ENCODE assay signal across 8 mouse cellular contexts in genomic region chr19:34500763-34501162, GRCm38 (mm10). TPM values are rescaled to one million over a fixed set of nuclear protein-coding genes. Genes with fewer than 3 reads are reported as not detected.
DNase-seq lines count a peak whose midpoint lies in the region; ATAC-seq and TF ChIP-seq lines count a peak whose summit lies in the region.

No protein-coding gene starts in this region.

- no peak overlapping the region for H3K27ac ChIP-seq in cortical plate, adult 2 months (ENCODE audit: insufficient read depth, low read length)
- H3K27ac ChIP-seq in kidney, embryonic 16.5 days (ENCODE audit: low read length): no peak overlapping the region
- no peak overlapping the region for H3K27ac ChIP-seq in liver, embryonic 12.5 days

- TF ChIP-seq POLR2A in cortical plate, adult 2 months (IDR thresholded peaks at IDR 0.05; ENCODE audit: extremely low read depth, insufficient read depth, low read length): no peak

- no peaks in the 10 kb centered on the region for H3K4me1 ChIP-seq in cortical plate, adult 2 months (ENCODE audit: control insufficient read depth, insufficient read depth, low read length)
- H3K4me1 ChIP-seq in kidney, embryonic 16.5 days (ENCODE audit: insufficient read depth, low read length): no peaks in the 10 kb centered on the region
- H3K4me1 ChIP-seq in liver, embryonic 12.5 days: no peaks in the 10 kb centered on the region

- no peak overlapping the region for H3ac ChIP-seq in C2C12 (ENCODE audit: control insufficient read depth, insufficient read length, low read depth)

- no peak overlapping the region for H3K4me3 ChIP-seq in C2C12 (ENCODE audit: insufficient read depth, poor library complexity, severe bottlenecking)
- H3K4me3 ChIP-seq in cortical plate, adult 2 months (ENCODE audit: insufficient read depth, low read length): no peak overlapping the region
- no peak overlapping the region for H3K4me3 ChIP-seq in kidney, embryonic 16.5 days (ENCODE audit: low read length)
- no peak overlapping the region for H3K4me3 ChIP-seq in liver, embryonic 12.5 days

- peak; percentile 88 for ATAC-seq in activated CD4-positive, CD25-positive, alpha-beta regulatory T cell, adult 4 months
- peak; percentile 69; the same call in 1 of the 2 replicates for ATAC-seq in kidney, embryonic 16.5 days (ENCODE audit: low FRiP score, low TSS enrichment)
- ATAC-seq in liver, embryonic 12.5 days: peak; percentile 70

- no peaks in the 10 kb centered on the region for H3K27me3 ChIP-seq in C2C12 (ENCODE audit: control insufficient read depth, insufficient read depth, insufficient read length)
- no peaks in the 10 kb centered on the region for H3K27me3 ChIP-seq in kidney, embryonic 16.5 days (ENCODE audit: insufficient read depth, low read length)
- no peaks in the 10 kb centered on the region for H3K27me3 ChIP-seq in liver, embryonic 12.5 days (replicated peaks)

- peak; percentile 56 for DNase-seq in gonadal fat pad, adult 2 months (ENCODE audit: low read depth)
- DNase-seq in ovary, adult 18-20 months (ENCODE audit: low spot score): peak; percentile 59
- DNase-seq in thymus, adult 18-20 months: peak; percentile 76 to 85

- WGBS in kidney, embryonic 16.5 days: 45% methylated on average over 4 of the region's 4 CpGs
- WGBS in liver, embryonic 12.5 days (ENCODE audit: insufficient replicate concordance): 30% methylated on average over 4 of the region's 4 CpGs

- H3K9ac ChIP-seq in kidney, embryonic 16.5 days (replicated peaks; ENCODE audit: low read length): no peak overlapping the region
- H3K9ac ChIP-seq in liver, embryonic 12.5 days: no peak overlapping the region

- H3K36me3 ChIP-seq in C2C12 (ENCODE audit: control insufficient read depth, insufficient read depth): no peaks in the 10 kb centered on the region
- H3K36me3 ChIP-seq in kidney, embryonic 16.5 days (ENCODE audit: insufficient read depth, low read length): no peaks in the 10 kb centered on the region
- peaks cover 10% of the 10 kb centered on the region; the same call in 1 of the 2 replicates for H3K36me3 ChIP-seq in liver, embryonic 12.5 days

- H3K79me2 ChIP-seq in C2C12 (ENCODE audit: control insufficient read depth, insufficient read depth): no peaks in the 10 kb centered on the region

- H3K79me3 ChIP-seq in C2C12 (ENCODE audit: low read depth): no peaks in the 10 kb centered on the region

- TF ChIP-seq CTCF in C2C12 (IDR thresholded peaks at IDR 0.05; ENCODE audit: control insufficient read depth, insufficient read depth, insufficient read length): peak; percentile 4
- TF ChIP-seq CTCF in cortical plate, adult 2 months (IDR thresholded peaks at IDR 0.05; ENCODE audit: extremely low read depth, insufficient read depth, low read length): peak; percentile 45

- no peak overlapping the region for H3K4me2 ChIP-seq in kidney, embryonic 16.5 days (replicated peaks; ENCODE audit: low read depth, low read length)
- no peak overlapping the region for H3K4me2 ChIP-seq in liver, embryonic 12.5 days

- no peaks in the 10 kb centered on the region for H3K9me3 ChIP-seq in kidney, embryonic 16.5 days (ENCODE audit: low read length)
- H3K9me3 ChIP-seq in liver, embryonic 12.5 days (replicated peaks): no peaks in the 10 kb centered on the region

TF ChIP-seq in C2C12, 6 proteins besides CTCF, POLR2A, EP300 and RAD21:
- TF ChIP-seq FOSL1 (IDR thresholded peaks at IDR 0.05; ENCODE audit: insufficient read depth, low read length, poor library complexity, severe bottlenecking): no peak
- no peak for TF ChIP-seq MYOD1 (IDR thresholded peaks at IDR 0.05; ENCODE audit: control insufficient read depth, insufficient read length, low read depth)
- no peak for TF ChIP-seq USF1 (IDR thresholded peaks at IDR 0.05; ENCODE audit: low read depth)

RNA-seq across cellular contexts. Expression of gene Ch25h, which starts 25.8 kb away (rescaled TPM):
- polyA plus RNA-seq in C2C12 (2012; fragmentation: generic; extraction: Trizol): 0.30 TPM
- polyA plus RNA-seq in activated CD4-positive, CD25-positive, alpha-beta regulatory T cell, adult 4 months (2017; shearing (Covaris generic)): not detected
- polyA plus RNA-seq in cortical plate, adult 2 months (2012; rRNA removed): 1.2 and 2.4 TPM in 2 replicates
- 34.9 and 119 TPM in 2 replicates for polyA plus RNA-seq in gonadal fat pad, adult 2 months (2012; rRNA removed)
- polyA plus RNA-seq in kidney, embryonic 16.5 days (2015; fragmentation: Nextera tagmentation; extraction: Ambion mirVana): 2.2 and 2.7 TPM in 2 replicates
- polyA plus RNA-seq in liver, embryonic 12.5 days (2016; fragmentation: Nextera tagmentation; extraction: Ambion mirVana): 0.43 and 0.97 TPM in 2 replicates

RNA-seq across cellular contexts. Expression of gene Lipa, which starts 26.5 kb away (rescaled TPM):
- 8.8 TPM for polyA plus RNA-seq in C2C12 (2012; fragmentation: generic; extraction: Trizol)
- 100 to 1,000 TPM in 1 of 2 experiments, 10 to 100 TPM in 1; 98.8 to 105 TPM for polyA plus RNA-seq in activated CD4-positive, CD25-positive, alpha-beta regulatory T cell, adult 4 months (2017; shearing (Covaris generic))
- 15.6 and 17.8 TPM in 2 replicates for polyA plus RNA-seq in cortical plate, adult 2 months (2012; rRNA removed)
- 25.4 and 31.3 TPM in 2 replicates for polyA plus RNA-seq in gonadal fat pad, adult 2 months (2012; rRNA removed)
- polyA plus RNA-seq in kidney, embryonic 16.5 days (2015; fragmentation: Nextera tagmentation; extraction: Ambion mirVana): 36.0 TPM in 2 replicates
- polyA plus RNA-seq in liver, embryonic 12.5 days (2016; fragmentation: Nextera tagmentation; extraction: Ambion mirVana): 33.4 and 35.0 TPM in 2 replicates

RNA-seq across cellular contexts. Expression of gene Ifit2, which starts 49.7 kb away (rescaled TPM):
- polyA plus RNA-seq in C2C12 (2012; fragmentation: generic; extraction: Trizol): 1.6 TPM
- polyA plus RNA-seq in activated CD4-positive, CD25-positive, alpha-beta regulatory T cell, adult 4 months (2017; shearing (Covaris generic)): 10 to 100 TPM; 25.6 to 26.6 TPM
- 5.1 and 6.7 TPM in 2 replicates for polyA plus RNA-seq in cortical plate, adult 2 months (2012; rRNA removed)
- polyA plus RNA-seq in gonadal fat pad, adult 2 months (2012; rRNA removed): 1.5 TPM in 2 replicates
- polyA plus RNA-seq in kidney, embryonic 16.5 days (2015; fragmentation: Nextera tagmentation; extraction: Ambion mirVana): 11.5 and 11.8 TPM in 2 replicates
- 2.9 and 3.1 TPM in 2 replicates for polyA plus RNA-seq in liver, embryonic 12.5 days (2016; fragmentation: Nextera tagmentation; extraction: Ambion mirVana)
